Mouse (Mus musculus) small intestine, adult 2 months (tissue): ENCODE measurements at regions not wholly inside any gene's neighbourhood (a gene's known extent, or its start where the extent isn't known, plus 50 kb on each side); places are given as distances from the start of the nearest gene placed in this dataset.

ENCODE experiments used
- H3K27ac ChIP-seq: fragments of 200-500 bp; 2 replicates; pipeline ENCODE4 v1.5.1; 2012; ENCODE audit warnings: low read depth, low read length, control low read depth, inconsistent platforms; ENCODE audit not compliant: insufficient read depth
- H3K27me3 ChIP-seq: fragments of 200-500 bp; 2 replicates; pipeline ENCODE4 v1.6.1; 2012; ENCODE audit warnings: mild to moderate bottlenecking, moderate library complexity, low read length, inconsistent platforms; ENCODE audit not compliant: control insufficient read depth, insufficient read depth
- H3K36me3 ChIP-seq: fragments of 200-500 bp; 2 replicates; pipeline ENCODE4 v1.6.1; 2012; ENCODE audit warnings: mild to moderate bottlenecking, low read length, control low read depth, inconsistent platforms; ENCODE audit not compliant: control insufficient read depth, insufficient read depth
- H3K4me1 ChIP-seq: fragments of 200-500 bp; 2 replicates; pipeline ENCODE4 v1.6.1; 2012; ENCODE audit warnings: low read length, inconsistent platforms, mixed read lengths; ENCODE audit not compliant: control insufficient read depth, insufficient read depth, insufficient read length
- H3K4me3 ChIP-seq: fragments of 200-500 bp; 2 replicates; pipeline ENCODE4 v1.5.1; 2012; ENCODE audit warnings: low read depth, mild to moderate bottlenecking, control low read depth, inconsistent platforms, low read length, moderate library complexity
- CTCF ChIP-seq: fragments of 200-500 bp; IDR thresholded peaks from 2 replicates; pipeline ENCODE4 v1.5.1; 2012; ENCODE audit warnings: low read depth, mild to moderate bottlenecking, control low read depth, inconsistent platforms, low read length, moderate library complexity, mixed read lengths; ENCODE audit not compliant: insufficient replicate concordance, insufficient read length; ENCODE audit errors: extremely low read depth
- POLR2A ChIP-seq: fragments of 200-500 bp; IDR thresholded peaks from 2 replicates; pipeline ENCODE4 v1.6.1; 2012; ENCODE audit warnings: low read depth, mild to moderate bottlenecking, control low read depth, inconsistent platforms, low read length, moderate library complexity
- WGBS: fragments of 180-500 bp; shearing (Covaris S2); methylation state at CpG from one replicate; pipeline ENCODE4 v1.1.7; 2018; 5-methylcytosine and 5-hydroxymethylcytosine counted together

DNA sequence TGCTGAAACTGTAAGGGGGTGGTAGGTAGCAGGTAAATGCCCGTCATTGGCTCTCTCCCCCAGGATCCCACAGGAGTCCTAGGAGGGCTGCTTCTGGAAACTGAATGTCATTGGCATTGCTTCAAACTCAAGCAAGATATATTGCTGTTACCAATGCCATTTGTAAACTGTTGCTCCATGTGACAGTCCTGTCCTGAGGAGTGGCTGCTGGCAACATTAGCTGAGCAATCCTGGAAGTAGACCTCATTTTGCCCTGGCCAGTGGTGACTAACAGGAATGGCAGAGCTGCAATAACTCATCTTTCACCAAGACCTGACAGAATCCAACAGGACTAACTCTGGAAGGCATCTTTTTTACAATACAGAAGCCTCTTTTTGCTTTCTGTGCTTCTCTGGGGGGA lies 143.2 kb downstream of the Gm815 start:
- no peak overlapping the region for H3K27ac ChIP-seq
- no peak overlapping the region for H3K4me3 ChIP-seq
- H3K36me3 ChIP-seq, result no peaks in the 10 kb centered on the region
- TF ChIP-seq CTCF (no peak), POLR2A (no peak)
- no peaks in the 10 kb centered on the region for H3K27me3 ChIP-seq
- 79% methylated on average over 1 of the region's 1 CpGs for whole genome bisulfite sequencing
- no peaks in the 10 kb centered on the region for H3K4me1 ChIP-seq

- Histone ChIP-seq H3K36me3 (no peaks in the 10 kb centered on the region), H3K4me3 (no peak overlapping the region), H3K27me3 (no peaks in the 10 kb centered on the region), H3K27ac (no peak overlapping the region), H3K4me1 (no peaks in the 10 kb centered on the region)
- no peak for TF ChIP-seq CTCF
- no peak for TF ChIP-seq POLR2A
- WGBS, result 49% methylated on average over 7 of the region's 7 CpGs
These were observed 145.5 kb downstream of the Gm815 start for GRCm38 (mm10) chr19:27031030-27031700.

- H3K27me3 ChIP-seq, result no peaks in the 10 kb centered on the region
- H3K36me3 ChIP-seq, result no peaks in the 10 kb centered on the region
- 34% methylated on average over 5 of the region's 5 CpGs for WGBS
- H3K4me1 ChIP-seq, result no peaks in the 10 kb centered on the region
- no peak overlapping the region for H3K4me3 ChIP-seq
- TF ChIP-seq POLR2A (no peak), CTCF (no peak)
- no peak overlapping the region for H3K27ac ChIP-seq
These were observed 146.9 kb downstream of the Gm815 start for GRCm38 (mm10) chr19:27032621-27033020.

DNA sequence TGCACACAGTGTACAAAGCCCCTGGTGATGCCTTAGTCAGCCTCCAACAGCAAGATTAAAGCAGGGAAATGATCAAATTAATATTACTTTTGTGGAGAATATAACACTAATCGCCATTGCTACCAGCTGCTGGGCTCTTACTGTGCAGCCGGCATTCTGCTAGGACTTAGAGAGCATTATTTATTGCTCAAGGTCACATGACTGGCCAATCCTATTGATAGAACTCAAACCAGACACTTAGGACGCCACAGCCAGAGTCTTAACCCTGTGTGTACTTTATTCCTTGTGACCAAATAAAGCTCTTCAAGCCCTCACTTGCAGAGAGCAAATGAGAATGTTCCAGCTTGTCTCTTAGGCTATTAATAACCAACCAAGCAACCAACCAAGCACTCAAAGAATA lies 152.6 kb downstream of the Gm815 start:
- TF ChIP-seq POLR2A (no peak), CTCF (no peak)
- no peak overlapping the region for H3K27ac ChIP-seq
- no peak overlapping the region for H3K4me3 ChIP-seq
- H3K4me1 ChIP-seq, result no peaks in the 10 kb centered on the region
- 14% methylated on average over 3 of the region's 3 CpGs for WGBS
- H3K36me3 ChIP-seq, result no peaks in the 10 kb centered on the region
- no peaks in the 10 kb centered on the region for H3K27me3 ChIP-seq

GRCm38 (mm10) chr19:27040321-27041025 lies 154.8 kb downstream of the Gm815 start:
- Histone ChIP-seq H3K27me3 (no peaks in the 10 kb centered on the region), H3K36me3 (no peaks in the 10 kb centered on the region), H3K4me1 (no peaks in the 10 kb centered on the region), H3K27ac (no peak overlapping the region), H3K4me3 (no peak overlapping the region)
- TF ChIP-seq POLR2A (no peak), CTCF (no peak)
- WGBS, result 29% methylated on average over 3 of the region's 3 CpGs

GRCm38 (mm10) chr19:27066449-27067181 lies 149.7 kb upstream of the Vldlr start:
- Histone ChIP-seq H3K4me1 (no peaks in the 10 kb centered on the region), H3K27me3 (no peaks in the 10 kb centered on the region), H3K36me3 (no peaks in the 10 kb centered on the region), H3K4me3 (no peak overlapping the region), H3K27ac (no peak overlapping the region)
- 59% methylated on average over 12 of the region's 12 CpGs for WGBS
- TF ChIP-seq POLR2A, result no peak
- TF ChIP-seq CTCF, result no peak

- no peaks in the 10 kb centered on the region for H3K36me3 ChIP-seq
- no peak overlapping the region for H3K4me3 ChIP-seq
- H3K27ac ChIP-seq, result no peak overlapping the region
- WGBS, result 67% methylated on average over 3 of the region's 3 CpGs
- H3K27me3 ChIP-seq, result no peaks in the 10 kb centered on the region
- H3K4me1 ChIP-seq, result no peaks in the 10 kb centered on the region
- TF ChIP-seq CTCF (no peak), POLR2A (no peak)
These were observed 143.0 kb upstream of the Vldlr start for GRCm38 (mm10) chr19:27073281-27073680.
